Mouse (Mus musculus): Measurements from ENCODE around the gene Cavin4.
"Not testable (repeated sequence)": the region's sequence is repeated elsewhere in the genome, so short reads cannot be mapped to it uniquely, and the experiment has no call there.

Cavin4 gene

DNA sequence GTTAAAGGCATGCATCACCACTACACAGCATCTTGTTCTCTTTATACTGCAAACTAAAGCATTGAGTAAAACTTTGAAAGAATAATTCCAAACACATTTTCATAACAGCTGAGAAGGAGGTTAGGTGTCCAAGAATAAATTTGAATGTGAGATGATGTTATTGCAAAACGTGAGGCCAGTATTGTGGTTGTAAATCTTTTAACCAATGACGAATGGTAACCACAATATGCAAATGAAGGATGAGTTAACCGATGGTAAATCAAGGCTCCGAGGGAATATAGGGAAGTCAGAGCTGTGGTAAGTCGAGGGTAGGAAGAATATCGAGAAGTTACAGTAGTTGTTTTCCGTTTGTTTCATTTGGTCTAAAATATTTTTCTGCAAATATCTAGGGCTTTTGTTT lies 11.1 kb downstream of the Cavin4 start:
- no peak for DNase-seq

DNA sequence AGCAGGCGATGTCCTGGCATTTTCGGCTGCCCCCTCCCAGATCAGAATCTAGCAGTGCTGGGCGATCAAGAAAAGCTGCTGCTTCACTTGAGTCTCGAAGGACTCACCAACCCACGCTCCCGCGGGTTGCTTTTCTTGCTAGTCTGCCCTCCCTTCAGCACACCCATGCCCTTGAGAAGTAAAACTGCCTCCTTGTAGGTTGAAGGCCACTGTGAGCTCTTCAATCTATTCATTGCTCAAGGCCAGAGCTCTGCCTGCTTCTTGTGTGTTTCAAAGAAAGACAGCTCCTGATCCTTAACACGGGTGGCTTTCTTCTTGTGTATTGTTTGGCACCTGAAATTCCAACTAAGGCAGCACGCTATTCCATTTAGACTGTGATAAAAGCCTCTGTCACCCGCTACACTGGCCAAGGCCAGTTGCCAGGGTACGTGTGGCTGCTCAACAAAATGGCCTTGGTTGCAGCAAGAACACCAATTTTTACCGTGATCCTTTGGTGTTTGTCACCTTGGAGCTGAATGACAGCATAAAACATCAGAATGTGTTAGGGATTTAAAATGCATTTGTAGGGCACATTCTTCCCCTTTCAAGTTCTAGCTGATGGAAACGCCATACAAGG lies 13.4 kb downstream of the Cavin4 start:
- no peak for DNase-seq

DNA sequence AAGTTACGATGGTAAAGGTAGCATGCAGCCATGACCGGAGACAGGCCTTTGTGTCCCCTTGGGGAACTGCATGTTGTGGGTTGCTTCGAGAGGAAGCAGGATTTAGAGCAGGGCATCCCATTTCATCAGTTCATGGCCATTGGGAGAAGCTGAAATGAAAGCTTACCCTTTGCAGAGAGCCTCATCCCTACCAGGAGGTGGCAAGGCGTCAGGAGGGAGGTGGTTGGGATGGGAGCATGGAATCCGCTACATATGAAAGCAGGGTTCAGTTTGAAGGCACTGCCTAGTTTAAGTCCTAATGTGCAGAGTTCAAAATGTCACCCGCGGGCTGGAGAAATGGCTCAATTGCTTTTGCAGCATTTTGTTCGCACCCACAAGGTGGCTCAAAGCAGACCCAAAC lies 14.0 kb downstream of the Cavin4 start:
- DNase-seq = no peak

DNA sequence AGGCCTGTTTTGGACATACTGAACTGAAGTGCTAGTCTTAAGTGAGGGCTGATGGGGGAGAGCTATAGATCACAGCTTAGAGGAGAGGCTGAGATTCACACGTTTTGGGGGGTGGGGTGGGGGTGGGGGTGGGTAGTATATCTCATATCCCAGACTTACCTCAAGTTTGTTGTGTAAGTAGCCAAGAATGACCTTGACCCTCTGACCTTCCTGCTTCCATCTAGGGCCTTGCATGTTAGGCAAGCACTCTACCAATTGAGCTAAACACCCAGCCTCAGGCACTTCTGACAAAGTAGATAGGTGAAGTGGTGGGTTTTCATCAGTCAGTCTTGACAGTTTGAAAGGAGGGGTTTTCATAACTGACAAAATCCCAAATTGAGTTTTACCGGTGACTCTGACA lies 14.5 kb downstream of the Cavin4 start:
- no peak for DNase-seq

DNA sequence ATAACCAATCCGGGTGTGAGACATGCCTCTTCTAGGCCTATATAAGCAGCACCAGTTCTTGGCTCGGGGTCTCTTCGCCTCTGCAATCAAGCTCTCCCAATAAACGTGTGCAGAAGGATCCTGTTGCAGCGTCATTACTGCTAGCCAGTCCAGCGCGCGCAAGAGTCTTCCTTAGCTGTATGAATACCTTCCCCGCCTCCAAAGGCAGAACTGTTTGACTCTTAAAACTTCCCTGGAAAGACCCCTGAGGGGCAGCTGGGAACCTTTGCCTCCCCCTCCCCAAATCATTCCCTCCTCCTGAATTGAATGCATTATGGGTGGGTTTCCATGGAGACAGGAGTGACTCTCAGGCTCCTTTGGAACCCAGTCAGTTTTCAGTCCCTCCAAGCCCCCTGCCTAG lies 15.5 kb downstream of the Cavin4 start:
- no peak for DNase-seq

DNA sequence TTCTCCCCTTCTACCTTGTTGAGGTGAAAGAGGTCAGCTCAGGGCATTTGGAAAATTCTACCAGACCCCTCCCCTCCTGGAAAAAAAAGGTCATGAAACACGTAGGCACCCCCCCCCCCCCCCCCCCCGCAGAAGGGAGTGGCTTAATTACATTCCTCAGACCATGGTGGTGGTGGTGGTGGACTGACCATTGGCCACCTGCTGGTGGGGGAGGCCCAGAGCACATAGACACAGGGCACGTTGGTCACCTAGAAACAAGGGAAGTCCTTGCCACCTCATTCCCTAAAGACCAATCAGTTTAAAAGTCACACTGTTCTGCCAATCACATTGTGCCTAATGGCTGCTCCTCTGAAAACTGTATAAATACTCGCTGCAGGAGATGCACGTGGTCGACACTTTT lies 16.4 kb downstream of the Cavin4 start:
- not testable (repeated sequence) for DNase-seq

DNA sequence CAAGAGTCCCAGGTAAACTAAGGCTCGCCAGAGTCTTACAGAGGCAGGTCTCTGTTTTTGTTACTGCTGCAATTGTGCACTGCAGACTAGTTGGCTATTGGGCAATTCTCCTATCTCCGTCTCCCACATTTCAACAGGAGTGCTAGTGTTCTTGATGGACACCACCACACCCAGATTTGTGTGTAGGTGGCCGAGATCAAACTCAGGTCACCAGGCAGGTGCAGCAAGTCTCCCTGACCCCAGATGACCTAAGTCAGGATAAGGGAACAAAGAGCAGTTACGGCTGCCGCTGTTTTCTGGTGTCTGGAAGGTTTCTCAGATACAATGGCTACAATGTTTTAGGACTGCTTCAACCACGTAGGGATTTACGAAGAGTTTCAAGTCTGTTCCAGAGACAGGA lies 16.9 kb downstream of the Cavin4 start:
- no peak for DNase-seq

DNA sequence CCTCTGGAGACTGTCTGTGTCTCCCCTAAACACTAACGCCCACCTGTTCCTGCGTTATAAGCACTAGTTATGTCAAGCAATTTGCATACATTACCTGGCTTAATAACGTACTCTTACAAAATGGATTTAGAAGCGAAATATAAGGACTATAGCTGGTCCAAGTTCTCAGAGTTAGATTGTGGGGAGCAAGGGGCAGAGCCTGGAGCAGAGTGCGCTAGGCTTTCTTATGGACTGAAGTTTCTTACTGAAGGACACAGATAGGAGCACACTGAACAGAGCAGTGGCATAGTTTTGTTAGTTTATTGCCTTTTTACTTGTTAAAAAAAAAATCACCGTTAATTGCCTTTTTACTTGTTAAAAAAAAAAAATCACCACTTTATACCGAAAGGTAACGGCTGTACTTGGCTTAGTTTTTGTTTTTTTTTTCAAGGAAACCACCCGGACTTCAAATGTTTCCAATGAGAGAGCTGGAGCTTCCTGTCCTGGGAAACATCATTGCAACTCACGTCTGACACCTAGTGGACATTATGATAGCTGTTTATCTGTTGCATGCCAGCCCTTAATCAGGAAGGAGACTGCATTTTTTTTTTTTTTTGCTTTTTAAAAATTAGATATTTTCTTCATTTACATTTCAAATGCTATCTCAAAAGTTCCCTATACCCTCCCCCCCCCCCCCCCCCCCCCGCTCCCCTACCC lies 17.5 kb downstream of the Cavin4 start:
- no peak for DNase-seq

DNA sequence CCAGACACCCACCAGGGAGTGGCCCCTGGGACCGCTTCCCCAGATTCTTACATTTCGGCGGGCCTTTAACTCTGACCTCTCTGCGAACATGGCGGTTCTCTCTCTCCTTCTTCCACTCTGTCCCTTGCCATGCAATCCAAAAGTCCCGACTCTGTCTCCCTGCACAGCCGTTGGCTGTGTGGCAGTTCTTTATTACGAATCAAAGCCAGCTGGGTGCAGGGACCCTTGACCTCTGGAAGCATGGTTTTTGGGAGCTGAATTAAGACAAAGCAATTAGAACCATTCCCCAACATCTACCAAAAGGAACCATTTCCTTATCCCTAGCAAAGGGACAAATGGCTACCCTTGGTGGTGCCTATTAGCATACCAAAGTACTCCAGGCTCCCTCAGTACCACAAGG lies 19.8 kb downstream of the Cavin4 start:
- no peak for DNase-seq

DNA sequence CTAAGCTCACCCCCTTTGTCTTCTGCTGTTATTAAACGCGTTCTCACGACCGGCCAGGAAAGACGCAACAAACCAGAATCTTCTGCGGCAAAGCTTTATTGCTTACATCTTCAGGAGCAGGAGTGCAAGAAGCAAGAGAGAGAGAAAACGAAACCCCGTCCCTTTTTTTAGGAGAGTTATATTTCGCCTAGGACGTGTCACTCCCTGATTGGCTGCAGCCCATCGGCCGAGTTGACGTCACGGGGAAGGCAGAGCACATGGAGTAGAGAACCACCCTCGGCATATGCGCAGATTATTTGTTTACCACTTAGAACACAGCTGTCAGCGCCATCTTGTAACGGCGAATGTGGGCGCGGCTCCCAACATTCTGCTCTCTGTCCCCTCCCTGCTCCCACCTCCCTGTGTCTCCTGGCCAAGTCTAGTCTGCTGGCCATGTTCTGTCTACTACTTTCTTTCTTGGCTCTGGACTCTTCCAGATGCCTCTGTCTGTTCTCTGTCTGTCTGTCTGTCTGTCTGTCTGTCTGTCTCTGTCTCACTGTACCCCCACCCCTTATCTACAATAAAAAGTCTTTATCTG lies 20.4 kb downstream of the Cavin4 start:
- not testable (repeated sequence) for DNase-seq

DNA sequence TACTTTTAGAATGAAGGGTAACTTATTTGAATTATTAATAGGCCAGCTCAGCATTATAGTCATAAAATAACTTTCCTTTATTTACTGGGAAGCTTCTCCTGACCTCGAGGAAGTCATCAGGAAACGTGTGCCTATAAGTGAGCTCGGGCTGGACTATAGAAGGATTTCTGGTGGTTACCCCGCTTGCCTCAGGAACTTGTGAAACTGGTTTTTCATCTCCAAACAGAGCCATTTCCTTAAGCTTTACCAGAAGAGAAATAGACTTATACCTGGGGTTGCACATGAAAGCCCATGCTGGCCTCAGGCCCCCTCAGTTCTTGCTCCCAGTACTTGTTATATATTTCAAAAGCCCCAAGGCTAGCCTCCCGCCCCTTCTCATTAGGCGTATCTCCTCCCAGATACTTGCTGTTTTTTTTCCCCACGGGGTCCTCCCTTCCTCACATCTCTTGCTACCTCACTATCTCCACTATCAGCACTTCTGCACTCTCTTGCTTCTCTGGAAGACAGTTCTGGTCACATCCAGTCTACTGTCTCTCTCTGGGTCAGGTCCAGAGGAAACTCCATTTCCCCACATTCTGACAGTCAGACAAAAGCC lies 21.4 kb downstream of the Cavin4 start:
- DNase-seq = no peak

DNA sequence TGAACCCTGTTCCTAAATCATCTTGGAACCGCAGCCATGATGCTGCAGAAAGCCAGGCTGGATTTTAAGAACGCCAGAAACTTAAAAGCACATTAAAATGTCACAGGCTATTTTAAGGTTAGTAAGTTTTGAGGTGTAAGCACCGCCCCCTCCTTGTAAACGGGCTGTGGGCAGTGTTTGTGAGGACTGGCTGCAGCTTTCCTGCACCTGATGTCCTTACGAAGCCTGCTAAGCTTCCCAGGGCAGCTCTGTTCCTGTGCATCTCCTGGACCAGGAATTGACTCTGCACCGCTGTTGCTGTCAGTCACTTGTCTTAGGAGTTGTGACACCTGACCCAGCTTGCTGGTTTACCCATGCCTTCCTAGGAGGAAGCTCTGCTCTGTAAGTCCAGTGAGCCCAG lies 24.8 kb downstream of the Cavin4 start:
- no peak for DNase-seq

DNA sequence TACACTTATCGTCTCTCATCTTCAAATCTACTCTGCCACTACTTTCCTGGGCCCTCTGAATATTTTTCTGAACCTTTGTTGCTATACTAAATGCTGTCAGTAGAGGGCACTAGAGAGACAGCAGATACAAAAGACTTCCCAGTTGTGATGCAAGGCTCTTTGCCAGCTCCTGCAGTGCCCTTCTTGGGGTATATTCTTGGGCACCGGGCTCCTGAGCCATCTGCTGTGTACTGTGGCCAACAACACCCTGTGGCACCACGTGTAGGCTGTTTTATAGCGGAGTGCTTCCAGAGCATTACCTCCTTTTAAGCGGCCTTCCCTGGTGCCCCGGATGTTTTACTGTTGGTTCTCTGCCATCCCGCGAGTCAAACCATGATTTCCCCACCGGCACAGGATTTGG lies 27.3 kb downstream of the Cavin4 start:
- no peak for DNase-seq

DNA sequence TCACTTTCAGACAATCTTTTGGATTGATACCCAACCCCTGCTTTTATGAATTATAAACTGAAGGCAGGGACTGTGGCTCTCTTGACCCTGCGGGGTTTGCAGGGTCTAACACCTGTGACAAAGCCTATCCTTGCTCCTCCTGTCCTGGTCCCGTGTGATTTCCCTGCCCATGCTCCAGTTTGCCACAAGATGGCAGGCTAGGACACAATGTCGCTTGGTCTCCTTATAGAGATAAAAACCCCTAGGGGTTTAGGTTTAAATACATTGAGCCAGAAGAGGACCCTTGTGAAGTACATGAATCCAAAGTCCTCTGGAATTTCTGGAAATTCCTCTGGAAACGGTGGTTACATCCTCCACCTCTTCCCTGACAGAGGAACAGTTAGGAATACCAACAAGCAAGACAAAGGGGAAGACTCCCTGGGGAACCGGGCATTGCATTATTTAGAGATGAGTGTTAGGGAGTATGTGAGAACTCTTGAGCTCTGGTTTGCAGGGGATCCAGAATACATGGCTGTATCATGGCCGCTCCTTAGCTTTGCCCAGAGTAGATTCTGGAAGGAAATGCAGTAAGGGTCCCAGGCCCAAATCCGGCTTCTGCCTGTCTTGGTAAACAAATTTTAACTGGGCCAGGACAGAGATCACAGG lies 28.6 kb downstream of the Cavin4 start:
- DNase-seq = peak; percentile 34

DNA sequence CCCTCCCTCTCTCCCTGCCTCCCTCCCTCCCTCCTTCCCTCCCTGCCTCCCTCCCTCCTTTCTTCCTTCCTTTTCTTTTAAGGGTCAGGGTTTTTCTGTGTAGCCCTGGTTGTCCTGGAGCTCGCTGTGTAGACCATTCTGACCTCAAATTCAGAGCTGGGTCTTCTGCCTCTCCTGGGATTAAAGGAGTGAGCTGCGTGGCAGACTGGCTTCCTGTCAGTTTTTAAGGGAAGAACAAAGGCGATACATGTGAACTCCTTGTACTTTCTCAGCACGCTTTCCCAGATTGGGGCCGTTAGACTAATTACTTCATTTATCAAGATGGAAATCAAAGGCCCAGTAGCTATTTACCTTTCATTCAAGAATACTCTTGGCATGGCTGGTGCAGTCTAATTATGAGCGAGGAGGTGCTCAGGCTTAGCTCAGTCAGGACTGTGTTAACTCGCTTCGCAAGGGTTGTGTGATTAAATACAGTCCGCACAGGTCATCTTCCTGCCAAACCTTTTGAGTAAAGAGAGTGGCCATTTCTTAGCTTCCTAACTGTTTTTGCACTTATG lies 29.5 kb downstream of the Cavin4 start:
- DNase-seq = no peak

DNA sequence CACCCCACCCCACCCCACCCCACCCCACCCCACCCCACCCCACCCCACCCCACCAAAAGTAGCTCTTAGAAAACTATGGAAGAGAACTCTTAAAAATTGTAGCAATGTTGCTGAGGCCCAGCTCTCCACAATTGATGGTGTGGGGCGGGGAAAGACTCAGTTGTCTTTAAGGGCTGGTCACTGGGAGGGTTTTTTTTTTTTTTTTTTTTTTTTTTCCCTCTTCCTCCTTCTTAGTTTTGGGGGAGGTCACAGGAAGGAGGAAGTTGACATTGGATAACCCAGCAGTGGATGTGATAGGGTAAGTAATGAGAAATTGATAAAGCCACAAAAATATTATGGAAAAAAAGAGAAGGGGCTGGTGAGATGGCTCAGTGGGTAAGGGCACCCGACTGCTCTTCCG lies 33.4 kb downstream of the Cavin4 start:
- DNase-seq = no peak

DNA sequence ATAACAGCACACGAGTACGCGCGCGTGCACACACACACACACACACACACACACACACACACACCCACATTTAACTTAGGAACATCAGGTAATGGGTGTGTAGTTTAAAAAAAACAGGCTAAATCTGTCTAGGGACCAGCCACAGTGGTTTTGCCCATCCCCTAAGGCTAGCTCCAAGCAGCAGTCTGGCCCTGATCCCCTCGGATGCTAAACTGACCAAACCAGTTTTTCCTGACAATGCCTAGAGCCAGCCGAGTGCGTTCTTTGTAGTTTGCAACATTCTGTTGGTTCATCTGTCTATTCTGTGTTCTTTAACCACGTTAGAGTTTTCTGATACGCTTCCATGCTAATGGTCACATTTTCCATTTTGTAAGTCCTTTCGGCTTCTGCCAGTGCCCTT lies 34.0 kb downstream of the Cavin4 start:
- no peak for DNase-seq

DNA sequence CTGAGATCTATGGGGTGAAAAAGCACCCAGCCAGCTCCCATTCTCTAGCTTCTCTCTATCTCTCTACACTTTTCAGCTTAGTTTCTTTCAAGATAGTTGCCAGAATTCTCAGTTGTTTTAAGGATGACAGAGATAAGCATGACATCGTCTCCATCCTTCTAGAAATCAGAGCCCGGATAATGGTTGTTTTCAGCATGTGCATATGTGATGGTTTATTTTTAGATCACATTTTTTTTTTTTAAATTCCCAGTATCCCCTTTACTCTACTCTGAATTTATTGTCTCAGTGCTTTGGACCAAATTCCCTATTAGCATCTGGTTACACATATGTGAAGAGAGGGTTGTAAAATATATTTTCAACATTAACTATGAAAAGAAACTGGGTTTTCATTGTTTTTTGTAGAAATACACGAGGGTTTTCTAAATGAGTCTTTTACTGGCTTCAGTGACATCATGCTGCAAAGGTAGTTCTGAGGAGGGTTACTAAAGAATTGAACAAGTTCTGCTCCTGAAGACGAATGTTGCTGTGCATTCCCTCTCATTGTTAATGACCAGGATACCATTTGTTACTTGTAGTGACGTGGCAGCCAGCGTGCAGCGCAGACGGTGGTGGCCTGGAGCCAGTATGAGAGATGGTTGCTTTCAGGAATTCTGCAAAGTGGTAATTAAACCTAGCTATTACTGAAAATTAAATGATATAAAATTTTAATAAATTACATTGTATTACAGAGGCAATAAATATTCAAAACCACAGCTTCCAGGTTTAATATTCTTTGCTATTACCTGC lies 52.7 kb downstream of the Cavin4 start:
- DNase-seq = no peak

DNA sequence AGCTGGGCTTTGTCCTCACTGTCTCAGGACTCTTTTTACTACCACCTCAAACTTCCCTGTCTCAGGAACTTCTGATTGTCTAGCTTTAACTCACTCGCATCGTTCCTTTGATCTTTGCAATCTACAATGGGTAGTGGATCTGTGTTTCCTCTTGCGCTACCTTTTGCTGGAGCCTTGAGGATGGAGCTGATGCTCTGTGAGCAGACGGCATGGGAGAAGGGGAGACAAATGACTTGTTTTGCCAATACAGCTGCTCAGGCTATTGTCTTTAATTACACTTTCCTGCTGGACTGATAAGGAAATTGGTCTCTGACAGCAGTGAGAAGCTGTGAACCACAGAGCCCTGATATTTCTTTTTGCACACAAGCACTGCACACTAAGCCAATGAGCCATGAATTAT lies 53.5 kb downstream of the Cavin4 start:
- no peak for DNase-seq
